Mouse (Mus musculus): ENCODE measurements around the gene Chrnd. TPM values are rescaled to one million over a fixed set of nuclear protein-coding genes. Genes with fewer than 3 reads are reported as not detected.

Chrnd gene
- total and polyA plus RNA-seq, 3 experiments, result not detected

- Histone ChIP-seq H3K9me3 (replicated peaks) (no peaks in the 10 kb centered on the region), H3K4me1 (ENCODE audit: insufficient read depth, low read depth, low read length) (peaks cover 9% of the 10 kb centered on the region), H3K27me3 (ENCODE audit: insufficient read depth, low read length) (peaks cover 52% of the 10 kb centered on the region), H3K4me3 (ENCODE audit: low read depth, low read length) (no peak overlapping the region; the same call in 1 of the 2 replicates), H3K36me3 (replicated peaks) (no peaks in the 10 kb centered on the region)
- peak; percentile 73 for DNase-seq (ENCODE audit: low spot score)
- no peak for ATAC-seq (ENCODE audit: extremely low read depth, insufficient number of reproducible peaks, low FRiP score, poor library complexity, severe bottlenecking)
- TF ChIP-seq GATA1 (IDR thresholded peaks at IDR 0.05; ENCODE audit: borderline replicate concordance, low read length) (no peak), POLR2AphosphoS5 (IDR thresholded peaks at IDR 0.05; ENCODE audit: insufficient replicate concordance, low read depth, low read length) (no peak), CTCF (IDR thresholded peaks at IDR 0.05; ENCODE audit: low read depth, low read length) (peak; percentile 64; the same call in 1 of the 2 replicates), TAL1 (conservative IDR thresholded peaks at IDR 0.05; ENCODE audit: low read depth, low read length) (no peak)
Measured at GRCm38 (mm10) chr1:87187037-87187355, 3.4 kb upstream of the Chrnd start.

- no peak overlapping the region for H3K4me3 ChIP-seq (ENCODE audit: low read depth, low read length)
- no peaks in the 10 kb centered on the region for H3K36me3 ChIP-seq (replicated peaks)
- DNase-seq (ENCODE audit: low spot score), result no peak
- H3K9me3 ChIP-seq (replicated peaks), result no peaks in the 10 kb centered on the region
- ATAC-seq (ENCODE audit: extremely low read depth, insufficient number of reproducible peaks, low FRiP score, poor library complexity, severe bottlenecking), result no peak
- no peak for TF ChIP-seq GATA1 (IDR thresholded peaks at IDR 0.05; ENCODE audit: borderline replicate concordance, low read length)
- no peak for TF ChIP-seq GATA2 (IDR thresholded peaks at IDR 0.05; ENCODE audit: borderline replicate concordance, low read depth, low read length)
- TF ChIP-seq POLR2AphosphoS5 (IDR thresholded peaks at IDR 0.05; ENCODE audit: insufficient replicate concordance, low read depth, low read length), result no peak
- TF ChIP-seq CTCF (IDR thresholded peaks at IDR 0.05; ENCODE audit: low read depth, low read length), result no peak
- TF ChIP-seq TAL1 (conservative IDR thresholded peaks at IDR 0.05; ENCODE audit: low read depth, low read length), result no peak
- H3K27me3 ChIP-seq (ENCODE audit: insufficient read depth, low read length), result peaks cover 37% of the 10 kb centered on the region
- no peaks in the 10 kb centered on the region for H3K4me1 ChIP-seq (ENCODE audit: insufficient read depth, low read depth, low read length)
Measured at GRCm38 (mm10) chr1:87197296-87197695, 6.9 kb downstream of the Chrnd start.

- ATAC-seq (ENCODE audit: extremely low read depth, insufficient number of reproducible peaks, low FRiP score, poor library complexity, severe bottlenecking) (no peak), DNase-seq (ENCODE audit: low spot score) (no peak)
- H3K36me3 ChIP-seq (replicated peaks), result no peaks in the 10 kb centered on the region
- H3K4me3 ChIP-seq (ENCODE audit: low read depth, low read length), result no peak overlapping the region
- TF ChIP-seq POLR2AphosphoS5 (IDR thresholded peaks at IDR 0.05; ENCODE audit: insufficient replicate concordance, low read depth, low read length) (no peak), GATA2 (IDR thresholded peaks at IDR 0.05; ENCODE audit: borderline replicate concordance, low read depth, low read length) (no peak), TAL1 (conservative IDR thresholded peaks at IDR 0.05; ENCODE audit: low read depth, low read length) (no peak)
- H3K9me3 ChIP-seq (replicated peaks), result no peaks in the 10 kb centered on the region
- H3K4me1 ChIP-seq (ENCODE audit: insufficient read depth, low read depth, low read length), result no peaks in the 10 kb centered on the region
- peaks cover 30% of the 10 kb centered on the region; the same call in 1 of the 2 replicates for H3K27me3 ChIP-seq (ENCODE audit: insufficient read depth, low read length)
Measured at GRCm38 (mm10) chr1:87198119-87199065, 8.0 kb downstream of the Chrnd start.

GRCm38 (mm10) chr1:87200811-87201210, 10.4 kb downstream of the Chrnd start:
- Histone ChIP-seq H3K27me3 (ENCODE audit: insufficient read depth, low read length) (peaks cover 37% of the 10 kb centered on the region), H3K4me1 (ENCODE audit: insufficient read depth, low read depth, low read length) (no peaks in the 10 kb centered on the region), H3K36me3 (replicated peaks) (no peaks in the 10 kb centered on the region), H3K4me3 (ENCODE audit: low read depth, low read length) (no peak overlapping the region), H3K9me3 (replicated peaks) (no peaks in the 10 kb centered on the region)
- ATAC-seq (ENCODE audit: extremely low read depth, insufficient number of reproducible peaks, low FRiP score, poor library complexity, severe bottlenecking), result no peak
- TF ChIP-seq TAL1 (conservative IDR thresholded peaks at IDR 0.05; ENCODE audit: low read depth, low read length) (no peak), GATA1 (IDR thresholded peaks at IDR 0.05; ENCODE audit: borderline replicate concordance, low read length) (no peak), POLR2AphosphoS5 (IDR thresholded peaks at IDR 0.05; ENCODE audit: insufficient replicate concordance, low read depth, low read length) (no peak), CTCF (IDR thresholded peaks at IDR 0.05; ENCODE audit: low read depth, low read length) (no peak), GATA2 (IDR thresholded peaks at IDR 0.05; ENCODE audit: borderline replicate concordance, low read depth, low read length) (no peak)
- DNase-seq (ENCODE audit: low spot score), result no peak

GRCm38 (mm10) chr1:87201848-87202247, 11.4 kb downstream of the Chrnd start:
- Histone ChIP-seq H3K4me1 (ENCODE audit: insufficient read depth, low read depth, low read length) (no peaks in the 10 kb centered on the region), H3K9me3 (replicated peaks) (no peaks in the 10 kb centered on the region), H3K27me3 (ENCODE audit: insufficient read depth, low read length) (peaks cover 46% of the 10 kb centered on the region), H3K36me3 (replicated peaks) (no peaks in the 10 kb centered on the region), H3K4me3 (ENCODE audit: low read depth, low read length) (no peak overlapping the region)
- no peak for TF ChIP-seq POLR2AphosphoS5 (IDR thresholded peaks at IDR 0.05; ENCODE audit: insufficient replicate concordance, low read depth, low read length)
- TF ChIP-seq CTCF (IDR thresholded peaks at IDR 0.05; ENCODE audit: low read depth, low read length), result no peak
- no peak for TF ChIP-seq TAL1 (conservative IDR thresholded peaks at IDR 0.05; ENCODE audit: low read depth, low read length)
- TF ChIP-seq GATA2 (IDR thresholded peaks at IDR 0.05; ENCODE audit: borderline replicate concordance, low read depth, low read length), result no peak
- no peak for TF ChIP-seq GATA1 (IDR thresholded peaks at IDR 0.05; ENCODE audit: borderline replicate concordance, low read length)
- no peak for DNase-seq (ENCODE audit: low spot score)
- ATAC-seq (ENCODE audit: extremely low read depth, insufficient number of reproducible peaks, low FRiP score, poor library complexity, severe bottlenecking), result no peak

GRCm38 (mm10) chr1:87203779-87204178, 13.4 kb downstream of the Chrnd start:
- no peak for ATAC-seq (ENCODE audit: extremely low read depth, insufficient number of reproducible peaks, low FRiP score, poor library complexity, severe bottlenecking)
- Histone ChIP-seq H3K27me3 (ENCODE audit: insufficient read depth, low read length) (peaks cover 48% of the 10 kb centered on the region), H3K9me3 (replicated peaks) (no peaks in the 10 kb centered on the region), H3K4me1 (ENCODE audit: insufficient read depth, low read depth, low read length) (peaks cover 3% of the 10 kb centered on the region; the same call in 1 of the 2 replicates), H3K4me3 (ENCODE audit: low read depth, low read length) (no peak overlapping the region), H3K36me3 (replicated peaks) (no peaks in the 10 kb centered on the region)
- no peak for TF ChIP-seq CTCF (IDR thresholded peaks at IDR 0.05; ENCODE audit: low read depth, low read length)
- no peak for TF ChIP-seq GATA2 (IDR thresholded peaks at IDR 0.05; ENCODE audit: borderline replicate concordance, low read depth, low read length)
- no peak for TF ChIP-seq TAL1 (conservative IDR thresholded peaks at IDR 0.05; ENCODE audit: low read depth, low read length)
- DNase-seq (ENCODE audit: low spot score), result no peak

All from G1E (cell line).